Mouse (Mus musculus) bone marrow, adult 2 months (tissue): ENCODE measurements around the gene Crip3. TPM values are rescaled to one million over a fixed set of nuclear protein-coding genes. Genes with fewer than 3 reads are reported as not detected.

ENCODE experiments used
- H3K27ac ChIP-seq: fragments of 200-500 bp; 2 replicates; pipeline ENCODE4 v1.5.1; 2012; ENCODE audit warnings: low read depth, mild to moderate bottlenecking, control low read depth, inconsistent platforms, low read length; ENCODE audit not compliant: control insufficient read depth, poor library complexity, insufficient read depth
- H3K4me1 ChIP-seq: fragments of 200-500 bp; 2 replicates; pipeline ENCODE4 v1.6.1; 2011; ENCODE audit warnings: low read length; ENCODE audit not compliant: control insufficient read depth, insufficient read depth
- H3K4me3 ChIP-seq: fragments of 200-500 bp; replicated peaks from 2 replicates; pipeline ENCODE3; 2011; ENCODE audit warnings: mild to moderate bottlenecking, low read depth, low read length, control low read depth; ENCODE audit not compliant: control insufficient read depth
- CTCF ChIP-seq: fragments of 200-500 bp; IDR thresholded peaks from 2 replicates; pipeline ENCODE4 v1.5.1; 2011; ENCODE audit warnings: low read length, control low read depth; ENCODE audit not compliant: control insufficient read depth, insufficient read depth
- POLR2A ChIP-seq: fragments of 200-500 bp; IDR thresholded peaks from 2 replicates; pipeline ENCODE4 v1.6.1; 2011; ENCODE audit warnings: low read depth, mild to moderate bottlenecking, control low read depth, low read length, borderline replicate concordance; ENCODE audit not compliant: control insufficient read depth
- WGBS: fragments of 180-500 bp; shearing (Covaris S2); methylation state at CpG from one replicate; pipeline ENCODE4 v1.1.7; 2018; 5-methylcytosine and 5-hydroxymethylcytosine counted together
- polyA plus RNA-seq: library from polyadenylated mRNA; stranded (reverse); fragments of >200 nt; gene quantifications from 2 replicates; pipeline ENCODE4 v1.2.4, GENCODE M21; 2011; ENCODE audit warnings: low replicate concordance; ENCODE audit not compliant: missing spikeins, insufficient read depth, insufficient read length

Gene Crip3
- polyA plus RNA-seq, 1 experiment, result 2.7 TPM

GRCm38 (mm10) chr17:46452683-46453082, 24.0 kb downstream of the Crip3 start:
- Histone ChIP-seq H3K4me3 (no peak overlapping the region), H3K27ac (no peak overlapping the region), H3K4me1 (no peaks in the 10 kb centered on the region)
- no peak for TF ChIP-seq CTCF
- TF ChIP-seq POLR2A, result no peak
- WGBS, result 56% methylated on average over 5 of the region's 5 CpGs

- Histone ChIP-seq H3K27ac (no peak overlapping the region), H3K4me3 (no peak overlapping the region), H3K4me1 (no peaks in the 10 kb centered on the region)
- TF ChIP-seq CTCF, result no peak
- no peak for TF ChIP-seq POLR2A
- 16% methylated on average over 13 of the region's 13 CpGs for WGBS
Observed at GRCm38 (mm10) chr17:46453302-46453948, 24.7 kb downstream of the Crip3 start.

- no peak overlapping the region for H3K27ac ChIP-seq
- H3K4me1 ChIP-seq, result no peaks in the 10 kb centered on the region
- H3K4me3 ChIP-seq, result no peak overlapping the region
- 5% methylated on average over 26 of the region's 26 CpGs for WGBS
- TF ChIP-seq CTCF (no peak), POLR2A (no peak)
Observed at GRCm38 (mm10) chr17:46453970-46454411, 25.3 kb downstream of the Crip3 start.

- 6% methylated on average over 9 of the region's 9 CpGs for WGBS
- TF ChIP-seq POLR2A (no peak), CTCF (no peak)
Observed at GRCm38 (mm10) chr17:46454539-46454938, 25.8 kb downstream of the Crip3 start.

GRCm38 (mm10) chr17:46455110-46455691, 26.5 kb downstream of the Crip3 start:
- Histone ChIP-seq H3K4me1 (no peaks in the 10 kb centered on the region), H3K27ac (no peak overlapping the region), H3K4me3 (no peak overlapping the region)
- 3% methylated on average over 33 of the region's 33 CpGs for WGBS
- TF ChIP-seq CTCF, result no peak
- no peak for TF ChIP-seq POLR2A

More at GRCm38 (mm10) chr17:46454539-46454938, 25.8 kb downstream of the Crip3 start:
- H3K27ac ChIP-seq, result no peak overlapping the region
- H3K4me1 ChIP-seq, result no peaks in the 10 kb centered on the region
- H3K4me3 ChIP-seq, result no peak overlapping the region

- Histone ChIP-seq H3K4me3 (no peak overlapping the region), H3K4me1 (no peaks in the 10 kb centered on the region), H3K27ac (no peak overlapping the region; the same call in 1 of the 2 replicates)
- 10% methylated on average over 10 of the region's 10 CpGs for WGBS
- peak; percentile 46 for TF ChIP-seq CTCF
- TF ChIP-seq POLR2A, result no peak
Observed at GRCm38 (mm10) chr17:46457791-46458190, 29.1 kb downstream of the Crip3 start.

- no peak for TF ChIP-seq POLR2A
- no peak for TF ChIP-seq CTCF
- Histone ChIP-seq H3K4me1 (no peaks in the 10 kb centered on the region), H3K27ac (no peak overlapping the region), H3K4me3 (no peak overlapping the region)
- WGBS, result 50% methylated on average over 3 of the region's 3 CpGs
Observed at GRCm38 (mm10) chr17:46458439-46458838, 29.7 kb downstream of the Crip3 start.

- no peak overlapping the region for H3K4me3 ChIP-seq
- TF ChIP-seq POLR2A, result no peak
- H3K27ac ChIP-seq, result no peak overlapping the region
- 2% methylated on average over 32 of the region's 32 CpGs for WGBS
- no peaks in the 10 kb centered on the region for H3K4me1 ChIP-seq
Observed at GRCm38 (mm10) chr17:46460673-46461072, 31.9 kb downstream of the Crip3 start.
